Mouse (Mus musculus) urinary bladder, adult 18-20 months (tissue): ENCODE results near the gene Hectd4.
"Not testable (repeated sequence)": the region's sequence is repeated elsewhere in the genome, so short reads cannot be mapped to it uniquely, and the experiment has no call there.

Experiments
- DNase-seq, 2 experiments: peaks; one replicate each; pipeline ENCODE4 v3.0.0; 2022; ENCODE audit warnings: low spot score in 2 of 2, mixed read lengths in 2 of 2

Hectd4 gene

GRCm38 (mm10) chr5:121343997-121344396 lies 124.0 kb downstream of the Hectd4 start:
- no peak for DNase-seq

- peak in 1 of 2 experiments; percentile 14 for DNase-seq
Measured at GRCm38 (mm10) chr5:121359229-121359628, 139.2 kb downstream of the Hectd4 start.

GRCm38 (mm10) chr5:121361696-121362095 lies 141.7 kb downstream of the Hectd4 start:
- DNase-seq: no peak

GRCm38 (mm10) chr5:121363441-121363840 lies 143.4 kb downstream of the Hectd4 start:
- no peak for DNase-seq

- DNase-seq: no peak
Measured at GRCm38 (mm10) chr5:121366449-121367225, 146.6 kb downstream of the Hectd4 start.

- no peak for DNase-seq
Measured at GRCm38 (mm10) chr5:121367255-121367654, 147.2 kb downstream of the Hectd4 start.

- DNase-seq: no peak
Measured at GRCm38 (mm10) chr5:121371712-121372111, 151.7 kb downstream of the Hectd4 start.

GRCm38 (mm10) chr5:121374790-121375189 lies 154.8 kb downstream of the Hectd4 start:
- no peak for DNase-seq

- not testable (repeated sequence) for DNase-seq
Measured at GRCm38 (mm10) chr5:121376972-121377371, 157.0 kb downstream of the Hectd4 start.

GRCm38 (mm10) chr5:121378678-121379256 lies 158.7 kb downstream of the Hectd4 start:
- no peak for DNase-seq

GRCm38 (mm10) chr5:121380692-121381091 lies 160.7 kb downstream of the Hectd4 start:
- no peak for DNase-seq

GRCm38 (mm10) chr5:121383857-121384756 lies 164.1 kb downstream of the Hectd4 start:
- DNase-seq: no peak

- DNase-seq: peak in 1 of 2 experiments; percentile 62
Measured at GRCm38 (mm10) chr5:121384757-121385460, 164.9 kb downstream of the Hectd4 start.

- peak; percentile 80 to 94 for DNase-seq
Measured at GRCm38 (mm10) chr5:121385461-121386119, 165.6 kb downstream of the Hectd4 start, which contains the start of gene Trafd1. Gene Trafd1 (minus strand): TSS chr5:121385632.

- DNase-seq: no peak
Measured at GRCm38 (mm10) chr5:121386120-121386909, 166.3 kb downstream of the Hectd4 start.

- no peak for DNase-seq
Measured at GRCm38 (mm10) chr5:121387126-121387525, 167.1 kb downstream of the Hectd4 start.

GRCm38 (mm10) chr5:121389106-121389505 lies 169.1 kb downstream of the Hectd4 start:
- no peak for DNase-seq

- no peak for DNase-seq
Measured at GRCm38 (mm10) chr5:121389691-121390090, 169.7 kb downstream of the Hectd4 start.

- no peak for DNase-seq
Measured at GRCm38 (mm10) chr5:121392667-121393380, 172.8 kb downstream of the Hectd4 start.
